In genomic region chrX:51938076-51938475, GRCm38 (mm10) we compare ENCODE assay signal across 27 mouse cellular contexts. TPM values are rescaled to one million over a fixed set of nuclear protein-coding genes. Genes with fewer than 3 reads are reported as not detected.
DNase-seq lines count a peak whose midpoint lies in the region; ATAC-seq and TF ChIP-seq lines count a peak whose summit lies in the region.
"Had no signal": no experiment of that assay in that cellular context is flagged by ENCODE, and none has a peak within 500 bp of the region (broad histone marks: within the 10 kb centered on the region; RNA-seq: fewer than 3 reads in every experiment).

No protein-coding gene starts in this region.

- H3K4me1 ChIP-seq in ES-Bruce4 (ENCODE audit: control insufficient read depth, insufficient read depth, low read length) (no peaks in the 10 kb centered on the region), ES-E14 (ENCODE audit: control insufficient read depth in 2 of 2, insufficient read depth in 2 of 2, low read length in 2 of 2, poor library complexity in 1 of 2) (no peaks in the 10 kb centered on the region)
- no peaks in the 10 kb centered on the region for H3K4me1 ChIP-seq in midbrain, embryonic 16.5 days (ENCODE audit: control insufficient read depth, insufficient read depth, low read length)
- H3K4me1 ChIP-seq: embryonic facial prominence, embryonic 10.5 days; embryonic facial prominence, embryonic 12.5 days; forebrain, embryonic 13.5 days; forebrain, embryonic 15.5 days had no signal

- TF ChIP-seq POLR2A in ES-Bruce4 (IDR thresholded peaks at IDR 0.05; ENCODE audit: insufficient read depth, low read length): no peak

- H3K27ac ChIP-seq in ES-Bruce4 (ENCODE audit: insufficient read depth, low read length) (peak overlapping the region; percentile 72; the same call in 1 of the 2 replicates), ES-E14 (ENCODE audit: insufficient read depth, low read depth, low read length, poor library complexity, severe bottlenecking) (no peak overlapping the region)
- no peak overlapping the region for H3K27ac ChIP-seq in midbrain, embryonic 16.5 days (ENCODE audit: low read length)
- H3K27ac ChIP-seq: embryonic facial prominence, embryonic 10.5 days; embryonic facial prominence, embryonic 12.5 days; forebrain, embryonic 13.5 days; forebrain, embryonic 15.5 days had no signal

- DNase-seq in ES-E14 (ENCODE audit: low read depth, low spot score) (peak; percentile 16), ZHBTc4 (ENCODE audit: low read depth, low spot score) (peak; percentile 68)
- no peak for DNase-seq in spleen, adult 12 weeks (ENCODE audit: low spot score)
- DNase-seq: adrenal gland, adult 2 months; adrenal gland, postnatal 10 days; adrenal gland, postnatal 25 days; B cell, adult 2 months; cerebellum, adult 11 months; cerebellum, adult 18-20 months; cerebellum, adult 8-10 months; cerebellum, adult 9-11 months; cerebellum, postnatal 25 days; forebrain, postnatal 0 days had no signal

- no peak for ATAC-seq in midbrain, embryonic 16.5 days
- ATAC-seq: CD4-positive, CD25-positive, alpha-beta regulatory T cell, adult 4 months; forebrain, embryonic 13.5 days; forebrain, embryonic 15.5 days; forebrain, postnatal 0 days had no signal

- in situ Hi-C loops in ES-E14 (cut with MboI; ENCODE audit: low sequenced_read_pairs in 2 of 2, unreplicated experiment in 2 of 2): no loop called here

- H3K4me3 ChIP-seq in ES-Bruce4 (ENCODE audit: low read depth, low read length): no peak overlapping the region
- no peak overlapping the region for H3K4me3 ChIP-seq in ES-E14 (ENCODE audit: insufficient read depth in 1 of 2, low read depth in 1 of 2, low read length in 2 of 2, poor library complexity in 1 of 2, severe bottlenecking in 1 of 2)
- no peak overlapping the region for H3K4me3 ChIP-seq in midbrain, embryonic 16.5 days (ENCODE audit: low read depth, low read length)
- H3K4me3 ChIP-seq: embryonic facial prominence, embryonic 10.5 days; embryonic facial prominence, embryonic 12.5 days; forebrain, embryonic 13.5 days; forebrain, embryonic 15.5 days had no signal

- WGBS in midbrain, embryonic 16.5 days: 64% methylated on average over 5 of the region's 5 CpGs

- H3K9ac ChIP-seq in ES-Bruce4 (ENCODE audit: low read depth, poor library complexity, severe bottlenecking) (no peak overlapping the region), ES-E14 (ENCODE audit: insufficient read depth, low read depth, low read length, poor library complexity, severe bottlenecking) (no peak overlapping the region)
- no peak overlapping the region for H3K9ac ChIP-seq in midbrain, embryonic 16.5 days (ENCODE audit: low read depth, low read length)
- H3K9ac ChIP-seq: embryonic facial prominence, embryonic 12.5 days; forebrain, embryonic 13.5 days; forebrain, embryonic 15.5 days; forebrain, postnatal 0 days had no signal

- no peak overlapping the region for H3K4me2 ChIP-seq in midbrain, embryonic 16.5 days (ENCODE audit: low read length)
- H3K4me2 ChIP-seq: embryonic facial prominence, embryonic 12.5 days; forebrain, embryonic 13.5 days; forebrain, embryonic 15.5 days had no signal

- no peak for TF ChIP-seq CTCF in ES-Bruce4 (IDR thresholded peaks at IDR 0.05; ENCODE audit: low read depth, low read length)

- H3K36me3 ChIP-seq in ES-Bruce4 (ENCODE audit: control insufficient read depth, insufficient read depth, low read length, poor library complexity, severe bottlenecking) (no peaks in the 10 kb centered on the region), ES-E14 (ENCODE audit: control insufficient read depth, insufficient read depth, low read length, poor library complexity, severe bottlenecking) (no peaks in the 10 kb centered on the region)
- H3K36me3 ChIP-seq in midbrain, embryonic 16.5 days (ENCODE audit: control insufficient read depth, insufficient read depth, low read length): no peaks in the 10 kb centered on the region
- H3K36me3 ChIP-seq: embryonic facial prominence, embryonic 10.5 days; embryonic facial prominence, embryonic 12.5 days; forebrain, embryonic 15.5 days had no signal

- 0 out of 2 replicates have a peak, but pooled peaks have one; percentile 38 for TF ChIP-seq EP300 in ES-Bruce4 (IDR thresholded peaks at IDR 0.05; ENCODE audit: insufficient read depth, low read depth, low read length)

- H3K9me3 ChIP-seq in ES-Bruce4 (replicated peaks; ENCODE audit: control insufficient read depth, insufficient read depth, low read length, poor library complexity, severe bottlenecking) (no peaks in the 10 kb centered on the region; the same call in 1 of the 2 replicates), ES-E14 (ENCODE audit: control insufficient read depth, insufficient read depth, low read depth, low read length) (no peaks in the 10 kb centered on the region)
- H3K9me3 ChIP-seq in midbrain, embryonic 16.5 days (replicated peaks; ENCODE audit: control insufficient read depth, low read length, poor library complexity, severe bottlenecking): no peaks in the 10 kb centered on the region
- H3K9me3 ChIP-seq: embryonic facial prominence, embryonic 10.5 days; embryonic facial prominence, embryonic 12.5 days; forebrain, embryonic 13.5 days; forebrain, embryonic 15.5 days had no signal

- no peaks in the 10 kb centered on the region for H3K27me3 ChIP-seq in ES-Bruce4 (ENCODE audit: control insufficient read depth, insufficient read depth, low read length, poor library complexity, severe bottlenecking)
- H3K27me3 ChIP-seq in midbrain, embryonic 16.5 days (ENCODE audit: control insufficient read depth, insufficient read depth, low read depth, low read length): no peaks in the 10 kb centered on the region
- H3K27me3 ChIP-seq: CH12.LX; embryonic facial prominence, embryonic 12.5 days; forebrain, embryonic 13.5 days; forebrain, embryonic 15.5 days had no signal

TF ChIP-seq in ES-E14, 5 proteins besides CTCF, POLR2A, EP300 and RAD21:
- TF ChIP-seq MAFK (IDR thresholded peaks at IDR 0.05; ENCODE audit: insufficient read depth, low read depth, low read length): no peak

RNA-seq across cellular contexts. Expression of gene 1700080O16Rik, which starts 34.5 kb away (rescaled TPM):
- polyA plus RNA-seq in ES-Bruce4 (2011; ENCODE audit: insufficient read depth, insufficient read length, low read depth, missing spikeins): not detected in 2 replicates
- 0.16 and 0.89 TPM in 2 replicates for total RNA-seq in ES-E14 (2012; rRNA removed)
- not detected in 2 replicates for polyA plus RNA-seq in midbrain, embryonic 16.5 days (2015; fragmentation: Nextera tagmentation; extraction: Ambion mirVana)
- total RNA-seq: adrenal gland, adult 2 months; adrenal gland, postnatal 10 days; adrenal gland, postnatal 25 days; adrenal gland, postnatal 4 days; CH12.LX; forebrain, postnatal 0 days; MEL had no signal
- polyA plus RNA-seq: adrenal gland, adult 2 months; brain, embryonic 14.5 days; CD4-positive, CD25-positive, alpha-beta regulatory T cell, adult 4 months; cortical plate, adult 2 months; embryonic facial prominence, embryonic 10.5 days; embryonic facial prominence, embryonic 12.5 days; embryonic facial prominence, embryonic 14.5 days; forebrain, embryonic 11.5 days; forebrain, embryonic 13.5 days; forebrain, embryonic 15.5 days; forebrain, postnatal 0 days had no signal
